Mouse (Mus musculus) limb, embryonic 13.5 days (tissue): ENCODE measurements at regions not wholly inside any gene's neighbourhood (a gene's known extent, or its start where the extent isn't known, plus 50 kb on each side); places are given as distances from the start of the nearest gene placed in this dataset. TPM values are rescaled to one million over a fixed set of nuclear protein-coding genes. Genes with fewer than 3 reads are reported as not detected.
A peak's percentile ranks its signal among the peaks of the same experiment; 100 is the strongest.

Source experiments
- ATAC-seq: fragments of 200-750 bp; cut with Nextera tagmentation; 2 replicates; pipeline ENCODE4 v1.8.0; 2017; ENCODE audit warnings: low read depth, moderate number of reproducible peaks, moderate TSS enrichment; ENCODE audit not compliant: low FRiP score
- H3K27ac ChIP-seq: fragments of 300-500 bp; sonication (generic); 2 replicates; pipeline ENCODE4 v1.5.1; 2015; ENCODE audit warnings: inconsistent platforms, mild to moderate bottlenecking, moderate library complexity
- H3K27me3 ChIP-seq: fragments of 300-500 bp; sonication (generic); 2 replicates; pipeline ENCODE4 v1.6.1; 2015; ENCODE audit warnings: mild to moderate bottlenecking, inconsistent platforms
- H3K36me3 ChIP-seq: fragments of 300-500 bp; sonication (generic); 2 replicates; pipeline ENCODE4 v1.6.1; 2015; ENCODE audit warnings: inconsistent platforms, mild to moderate bottlenecking, moderate library complexity
- H3K4me1 ChIP-seq: fragments of 300-500 bp; sonication (generic); 2 replicates; pipeline ENCODE4 v1.6.1; 2015; ENCODE audit warnings: inconsistent platforms
- H3K4me2 ChIP-seq: fragments of 300-500 bp; sonication (generic); replicated peaks from 2 replicates; pipeline ENCODE4 v1.6.1; 2015; ENCODE audit warnings: inconsistent platforms, mild to moderate bottlenecking, moderate library complexity
- H3K4me3 ChIP-seq: fragments of 300-500 bp; sonication (generic); 2 replicates; pipeline ENCODE4 v1.5.1; 2015; ENCODE audit warnings: moderate library complexity, mild to moderate bottlenecking, inconsistent platforms
- H3K9ac ChIP-seq: fragments of 300-500 bp; sonication (generic); 2 replicates; pipeline ENCODE4 v1.6.1; 2015; ENCODE audit warnings: mild to moderate bottlenecking, inconsistent platforms
- H3K9me3 ChIP-seq: fragments of 300-500 bp; sonication (generic); 2 replicates; pipeline ENCODE4 v1.6.1; 2016; ENCODE audit warnings: inconsistent platforms
- WGBS: fragments of 180-500 bp; shearing (Covaris S2); methylation state at CpG from one replicate; pipeline ENCODE4 v1.1.7; 2015; 5-methylcytosine and 5-hydroxymethylcytosine counted together
- microRNA-seq: library from miRNA; unstranded; fragments of <30 nt; microRNA quantifications from one replicate; pipeline ENCODE4, GENCODE M21; 2016

GRCm38 (mm10) chr17:45193456-45194025 is 240.0 kb downstream of the Cdc5l start:
- Histone ChIP-seq H3K36me3 (no peaks in the 10 kb centered on the region), H3K9ac (0 out of 2 replicates have a peak overlapping the region, but pooled peaks have one; percentile 35), H3K9me3 (no peaks in the 10 kb centered on the region), H3K27ac (peak overlapping the region; percentile 33; the same call in 1 of the 2 replicates), H3K27me3 (no peaks in the 10 kb centered on the region), H3K4me1 (peaks cover 18% of the 10 kb centered on the region), H3K4me3 (no peak overlapping the region), H3K4me2 (peak overlapping the region; percentile 9)
- 31% methylated on average over 11 of the region's 11 CpGs for WGBS
- ATAC-seq = 0 out of 2 replicates have a peak, but pooled peaks have one; percentile 51

- no peak for ATAC-seq
- WGBS = 82% methylated on average over 7 of the region's 7 CpGs
Measured at GRCm38 (mm10) chr17:45187402-45187801, 246.1 kb downstream of the Cdc5l start.

DNA sequence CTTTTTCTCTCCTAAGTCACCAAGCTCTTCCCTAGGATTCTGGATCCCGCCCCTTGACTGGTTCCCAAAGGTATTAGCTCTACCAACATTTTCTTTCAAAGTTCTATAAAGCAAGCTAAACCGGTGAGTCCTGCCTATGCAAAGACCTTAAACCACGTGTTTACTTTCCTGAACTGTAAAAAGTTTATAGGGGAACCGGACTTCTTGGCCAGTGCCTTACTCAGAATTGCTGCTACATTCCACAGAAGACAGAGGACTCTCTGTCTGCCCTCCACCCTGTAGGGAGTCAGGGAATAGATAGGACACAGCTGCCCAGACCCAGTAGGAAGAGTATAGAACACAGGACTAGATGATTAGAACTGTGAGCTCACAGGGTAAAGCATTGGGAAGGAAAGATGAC is 257.2 kb downstream of the Cdc5l start:
- Histone ChIP-seq H3K27ac (no peak overlapping the region), H3K4me2 (no peak overlapping the region), H3K4me1 (peaks cover 13% of the 10 kb centered on the region), H3K4me3 (no peak overlapping the region), H3K36me3 (no peaks in the 10 kb centered on the region), H3K9me3 (no peaks in the 10 kb centered on the region), H3K27me3 (0 out of 2 replicates have a peak, but pooled peaks cover 6% of the 10 kb centered on the region), H3K9ac (no peak overlapping the region)
- 28% methylated on average over 4 of the region's 4 CpGs for WGBS
- peak; percentile 54; the same call in 1 of the 2 replicates for ATAC-seq

More at GRCm38 (mm10) chr17:45187402-45187801, 246.1 kb downstream of the Cdc5l start:
- Histone ChIP-seq H3K36me3 (no peaks in the 10 kb centered on the region), H3K9ac (no peak overlapping the region), H3K27me3 (no peaks in the 10 kb centered on the region), H3K4me1 (no peaks in the 10 kb centered on the region), H3K9me3 (peaks cover 7% of the 10 kb centered on the region; the same call in 1 of the 2 replicates), H3K27ac (no peak overlapping the region), H3K4me3 (no peak overlapping the region), H3K4me2 (no peak overlapping the region)

- Histone ChIP-seq H3K4me1 (peaks cover 17% of the 10 kb centered on the region), H3K9ac (no peak overlapping the region), H3K36me3 (no peaks in the 10 kb centered on the region), H3K27ac (no peak overlapping the region), H3K9me3 (no peaks in the 10 kb centered on the region), H3K4me2 (no peak overlapping the region), H3K4me3 (no peak overlapping the region), H3K27me3 (peaks cover 17% of the 10 kb centered on the region)
- ATAC-seq = peak; percentile 62; the same call in 1 of the 2 replicates
- 42% methylated on average over 10 of the region's 10 CpGs for WGBS
Measured at GRCm38 (mm10) chr17:45169257-45169994, 264.1 kb downstream of the Cdc5l start.

Small RNA genes in the stretch of these regions (microRNA-seq; reads per million reads assigned to microRNA genes)
- gene Gm24979 = not detected
